Mouse (Mus musculus): Measurements from ENCODE around the gene Ptpn4. TPM values are rescaled to one million over a fixed set of nuclear protein-coding genes. Genes with fewer than 3 reads are reported as not detected.

The Ptpn4 gene
- polyA plus RNA-seq, 1 experiment, result 13.3 TPM

DNA sequence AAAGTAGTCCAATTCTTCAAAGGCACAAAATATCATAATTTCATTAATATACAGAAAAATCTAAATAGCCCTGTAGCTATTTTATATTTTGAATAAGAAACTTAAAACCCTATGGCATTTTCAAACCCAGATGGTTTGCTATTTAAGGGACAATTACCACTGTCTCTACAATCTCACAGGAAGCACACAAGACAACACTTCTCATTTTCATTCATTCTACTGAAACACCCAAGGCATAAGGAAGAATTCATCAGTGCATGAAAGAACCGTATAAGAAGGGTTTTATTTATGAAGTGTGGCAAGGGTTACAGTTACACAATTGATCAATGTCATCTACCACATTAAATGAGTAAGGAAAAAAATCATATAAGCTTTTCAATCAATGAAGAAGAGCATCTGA is 32.8 kb downstream of the Ptpn4 start:
- DNase-seq (ENCODE audit: low read depth), result no peak
- TF ChIP-seq CTCF (IDR thresholded peaks at IDR 0.05; ENCODE audit: borderline replicate concordance, extremely low read depth, insufficient read depth, insufficient read length) (no peak), POLR2A (IDR thresholded peaks at IDR 0.05; ENCODE audit: borderline replicate concordance, extremely low read depth, insufficient read depth, insufficient read length, poor library complexity, severe bottlenecking) (no peak)

GRCm38 (mm10) chr1:119795174-119795573 is 42.2 kb downstream of the Ptpn4 start:
- TF ChIP-seq CTCF (IDR thresholded peaks at IDR 0.05; ENCODE audit: borderline replicate concordance, extremely low read depth, insufficient read depth, insufficient read length) (no peak), POLR2A (IDR thresholded peaks at IDR 0.05; ENCODE audit: borderline replicate concordance, extremely low read depth, insufficient read depth, insufficient read length, poor library complexity, severe bottlenecking) (no peak)
- DNase-seq (ENCODE audit: low read depth), result no peak

GRCm38 (mm10) chr1:119794342-119794741 is 43.1 kb downstream of the Ptpn4 start:
- no peak for DNase-seq (ENCODE audit: low read depth)
- TF ChIP-seq CTCF (IDR thresholded peaks at IDR 0.05; ENCODE audit: borderline replicate concordance, extremely low read depth, insufficient read depth, insufficient read length), result no peak
- TF ChIP-seq POLR2A (IDR thresholded peaks at IDR 0.05; ENCODE audit: borderline replicate concordance, extremely low read depth, insufficient read depth, insufficient read length, poor library complexity, severe bottlenecking), result no peak

DNA sequence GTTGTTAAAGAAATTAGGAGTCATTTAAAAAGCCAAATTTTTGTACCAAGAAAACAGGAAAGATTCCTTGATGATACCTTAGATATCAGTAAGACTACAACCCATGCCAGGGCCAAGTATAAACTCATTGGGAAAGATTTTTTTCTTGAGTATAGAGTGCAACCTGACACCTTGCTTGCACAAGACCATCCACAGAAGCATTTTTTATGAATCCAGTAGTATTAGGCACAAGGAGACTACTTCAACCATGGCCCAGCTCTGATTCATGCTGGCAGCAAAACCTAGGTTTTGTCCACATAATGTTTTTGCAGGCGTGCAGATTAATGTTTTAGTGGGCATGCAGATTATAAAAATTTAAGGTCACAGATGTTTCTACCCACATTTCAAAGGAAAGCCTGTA is 46.8 kb downstream of the Ptpn4 start:
- no peak for TF ChIP-seq CTCF (IDR thresholded peaks at IDR 0.05; ENCODE audit: borderline replicate concordance, extremely low read depth, insufficient read depth, insufficient read length)
- TF ChIP-seq POLR2A (IDR thresholded peaks at IDR 0.05; ENCODE audit: borderline replicate concordance, extremely low read depth, insufficient read depth, insufficient read length, poor library complexity, severe bottlenecking), result no peak
- no peak for DNase-seq (ENCODE audit: low read depth)

- TF ChIP-seq POLR2A (IDR thresholded peaks at IDR 0.05; ENCODE audit: borderline replicate concordance, extremely low read depth, insufficient read depth, insufficient read length, poor library complexity, severe bottlenecking), result no peak
- TF ChIP-seq CTCF (IDR thresholded peaks at IDR 0.05; ENCODE audit: borderline replicate concordance, extremely low read depth, insufficient read depth, insufficient read length), result no peak
- no peak for DNase-seq (ENCODE audit: low read depth)
Measured at GRCm38 (mm10) chr1:119775915-119776314, 61.5 kb downstream of the Ptpn4 start.

DNA sequence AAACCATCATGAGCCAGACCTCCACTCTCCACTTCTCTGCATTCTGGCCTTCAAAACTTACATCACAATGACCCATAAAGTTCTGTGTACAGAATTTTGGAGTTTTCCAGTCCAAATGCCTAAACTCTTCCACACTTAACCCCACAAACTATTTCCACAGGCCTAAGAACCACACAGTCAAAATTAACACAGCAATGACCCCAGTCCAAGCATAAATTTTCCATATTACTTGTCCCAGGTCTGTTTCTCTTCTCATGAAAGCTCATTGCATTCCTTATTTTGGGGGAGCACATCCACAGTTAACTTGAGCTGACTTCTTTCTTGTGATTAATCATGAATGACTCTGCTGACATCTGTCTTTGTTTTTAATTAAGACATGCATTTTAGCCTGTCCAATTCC is 101.7 kb downstream of the Ptpn4 start:
- no peak for DNase-seq (ENCODE audit: low read depth)
- TF ChIP-seq POLR2A (IDR thresholded peaks at IDR 0.05; ENCODE audit: borderline replicate concordance, extremely low read depth, insufficient read depth, insufficient read length, poor library complexity, severe bottlenecking) (no peak), CTCF (IDR thresholded peaks at IDR 0.05; ENCODE audit: borderline replicate concordance, extremely low read depth, insufficient read depth, insufficient read length) (no peak)

- TF ChIP-seq CTCF (IDR thresholded peaks at IDR 0.05; ENCODE audit: borderline replicate concordance, extremely low read depth, insufficient read depth, insufficient read length), result no peak
- TF ChIP-seq POLR2A (IDR thresholded peaks at IDR 0.05; ENCODE audit: borderline replicate concordance, extremely low read depth, insufficient read depth, insufficient read length, poor library complexity, severe bottlenecking), result no peak
- no peak for DNase-seq (ENCODE audit: low read depth)
Measured at GRCm38 (mm10) chr1:119734801-119735200, 102.6 kb downstream of the Ptpn4 start.

GRCm38 (mm10) chr1:119731166-119731565 is 106.2 kb downstream of the Ptpn4 start:
- DNase-seq (ENCODE audit: low read depth), result no peak
- TF ChIP-seq POLR2A (IDR thresholded peaks at IDR 0.05; ENCODE audit: borderline replicate concordance, extremely low read depth, insufficient read depth, insufficient read length, poor library complexity, severe bottlenecking), result no peak
- TF ChIP-seq CTCF (IDR thresholded peaks at IDR 0.05; ENCODE audit: borderline replicate concordance, extremely low read depth, insufficient read depth, insufficient read length), result no peak

DNA sequence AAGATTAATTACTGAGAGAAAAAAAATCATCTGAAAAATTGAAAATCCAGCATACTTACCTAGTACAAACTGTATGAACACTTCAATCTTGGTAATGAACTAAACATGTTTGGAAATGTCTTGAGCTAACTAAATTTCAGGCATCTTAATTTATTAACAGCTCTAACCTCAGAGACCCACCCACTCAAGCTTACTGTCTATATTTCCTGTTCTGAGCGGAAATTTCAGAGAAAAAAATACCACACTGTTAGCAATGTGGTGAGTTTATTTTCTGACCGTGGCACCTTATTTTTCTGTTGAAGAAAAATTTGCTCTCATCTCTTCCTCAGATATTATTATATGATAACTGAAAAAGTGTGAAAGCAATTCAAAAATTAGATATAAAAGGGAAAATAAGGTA is 124.4 kb downstream of the Ptpn4 start:
- no peak for DNase-seq (ENCODE audit: low read depth)
- TF ChIP-seq POLR2A (IDR thresholded peaks at IDR 0.05; ENCODE audit: borderline replicate concordance, extremely low read depth, insufficient read depth, insufficient read length, poor library complexity, severe bottlenecking) (no peak), CTCF (IDR thresholded peaks at IDR 0.05; ENCODE audit: borderline replicate concordance, extremely low read depth, insufficient read depth, insufficient read length) (no peak)

GRCm38 (mm10) chr1:119706471-119707217 is 130.8 kb downstream of the Ptpn4 start:
- TF ChIP-seq POLR2A (IDR thresholded peaks at IDR 0.05; ENCODE audit: borderline replicate concordance, extremely low read depth, insufficient read depth, insufficient read length, poor library complexity, severe bottlenecking), result no peak
- TF ChIP-seq CTCF (IDR thresholded peaks at IDR 0.05; ENCODE audit: borderline replicate concordance, extremely low read depth, insufficient read depth, insufficient read length), result no peak
- DNase-seq (ENCODE audit: low read depth), result no peak

DNA sequence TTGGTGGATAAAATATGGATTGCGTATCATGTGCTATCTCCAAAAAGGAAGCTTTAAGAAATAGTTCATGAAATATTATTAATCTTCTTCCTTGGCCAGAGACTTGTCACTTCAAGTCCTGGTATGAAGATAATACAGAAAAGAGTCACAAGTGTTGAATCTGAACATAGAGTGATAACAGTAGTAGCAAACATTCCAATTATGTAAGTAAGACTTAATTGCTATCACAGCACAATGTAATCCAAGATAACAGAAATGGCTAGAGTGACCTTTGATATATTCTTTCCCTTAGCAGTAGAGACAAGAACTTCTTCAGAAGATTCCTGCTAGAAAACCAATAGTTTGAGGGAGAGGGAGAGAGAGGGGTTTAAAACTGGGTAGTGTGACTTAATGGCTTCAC is 140.6 kb downstream of the Ptpn4 start:
- DNase-seq (ENCODE audit: low read depth), result no peak
- TF ChIP-seq POLR2A (IDR thresholded peaks at IDR 0.05; ENCODE audit: borderline replicate concordance, extremely low read depth, insufficient read depth, insufficient read length, poor library complexity, severe bottlenecking), result no peak
- TF ChIP-seq CTCF (IDR thresholded peaks at IDR 0.05; ENCODE audit: borderline replicate concordance, extremely low read depth, insufficient read depth, insufficient read length), result no peak

All from brain, embryonic 14.5 days (tissue).